Mouse (Mus musculus) liver, postnatal 0 days (tissue): ENCODE measurements around the gene H2-T22.
"Not testable (repeated sequence)": the region's sequence is repeated elsewhere in the genome, so short reads cannot be mapped to it uniquely, and the experiment has no call there.

ENCODE experiments used
- CTCF ChIP-seq: sonication (generic); IDR thresholded peaks from 2 replicates; pipeline ENCODE4 v1.5.1; 2016; ENCODE audit warnings: antibody characterized with exemption, low read depth
- EP300 ChIP-seq: IDR thresholded peaks from 2 replicates; pipeline ENCODE4 v1.6.1; 2016; ENCODE audit warnings: antibody characterized with exemption, low read depth, mild to moderate bottlenecking

- not testable (repeated sequence) for TF ChIP-seq CTCF, EP300
Measured at GRCm38 (mm10) chr17:36040604-36041003, 1.9 kb downstream of the H2-T22 start.
